Mouse (Mus musculus): ENCODE data around the gene Gpc2.

Gene Gpc2

DNA sequence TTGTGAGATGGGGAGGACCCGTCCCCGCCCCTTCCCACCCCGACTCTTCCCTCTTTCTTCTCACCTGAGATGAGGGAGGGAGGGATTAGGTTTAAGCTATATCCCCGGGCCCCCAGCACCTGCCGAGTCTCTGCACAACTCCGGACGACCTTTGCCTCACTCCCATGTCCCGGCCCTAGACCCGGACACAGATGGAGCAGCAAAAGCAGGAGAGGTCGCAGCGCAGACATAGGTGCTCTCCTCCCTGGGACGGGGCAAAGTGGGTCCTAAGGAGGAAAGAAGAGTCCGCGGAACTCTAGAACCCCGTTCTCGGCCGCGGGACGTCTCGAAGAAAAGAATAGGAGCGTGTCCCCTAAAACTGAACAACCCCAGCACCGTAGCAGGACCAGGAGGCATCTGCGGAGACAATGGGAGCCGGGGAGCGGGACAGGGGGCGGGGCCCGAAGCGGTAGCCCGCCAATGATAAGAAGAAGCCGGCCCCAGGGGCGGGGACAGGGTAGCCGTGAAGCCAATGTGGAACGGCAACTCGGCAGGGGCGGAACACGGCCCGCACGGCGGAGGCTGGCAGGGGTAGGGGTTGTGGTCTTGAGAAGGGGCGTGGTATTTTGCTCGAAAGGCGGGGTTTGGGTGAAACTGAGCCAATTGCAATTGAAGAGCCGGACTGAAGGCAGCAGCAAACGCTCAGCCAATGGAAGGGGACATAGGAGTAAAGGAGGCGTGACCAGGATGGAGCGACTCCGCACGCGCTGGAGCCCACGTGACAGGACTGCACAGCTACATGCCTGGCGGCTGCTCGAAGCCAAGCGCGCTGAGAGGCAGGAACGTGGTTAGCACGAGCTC, at the start of gene Gpc2, which contains the start of the genes Gm43720 and Stag3:
Gene Gpc2, minus strand, starts transcription at position 421 of the 840 bp plus-strand sequence.
Gene Gm43720, minus strand, starts transcription at position 374 of the 840 bp plus-strand sequence.
Gene Stag3, plus strand, starts transcription at position 656 of the 840 bp plus-strand sequence.
- in situ Hi-C loops (cut with MboI; ENCODE audit: unreplicated experiment in 2 of 2), result no loop called here

DNA sequence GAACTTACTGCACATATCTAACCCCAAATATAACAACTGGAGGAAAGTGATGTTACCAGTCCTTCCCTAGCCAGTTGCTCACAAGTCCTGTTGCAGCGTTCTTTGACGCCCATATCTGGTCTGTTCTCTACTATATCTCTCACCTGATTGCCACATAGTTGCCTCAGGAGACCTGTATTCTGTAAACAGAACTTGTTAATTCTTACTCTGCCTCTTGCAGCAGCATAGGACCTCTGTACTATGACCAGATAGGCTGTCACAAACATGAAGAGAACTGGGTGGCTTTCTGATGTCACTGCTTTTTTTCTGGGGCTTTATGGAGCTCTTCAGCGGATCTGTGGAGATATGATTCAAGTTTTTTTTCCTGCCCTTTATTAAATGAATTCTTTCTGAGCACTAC, 33.0 kb upstream of the Gpc2 start:
- in situ Hi-C loops (cut with MboI; ENCODE audit: unreplicated experiment in 2 of 2), result no loop called here

DNA sequence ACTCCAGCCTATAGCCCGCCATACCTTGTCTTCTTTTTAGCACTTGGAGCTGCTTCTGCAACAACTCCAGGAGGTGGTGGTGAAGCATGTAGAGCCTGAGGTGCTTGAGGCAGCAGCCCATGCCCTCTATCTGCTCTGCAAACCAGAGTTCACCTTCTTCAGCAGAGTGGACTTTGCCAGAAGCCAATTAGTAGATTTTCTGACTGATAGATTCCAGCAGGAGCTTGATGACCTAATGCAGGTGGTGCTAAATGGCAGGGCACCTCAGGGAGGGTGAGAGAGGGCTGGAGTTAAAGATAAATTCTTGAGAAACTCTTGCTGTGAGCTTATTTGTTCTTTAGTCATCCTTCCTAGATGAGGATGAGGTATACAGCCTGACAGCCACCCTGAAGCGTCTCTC, 19.8 kb upstream of the Gpc2 start:
- in situ Hi-C loops (cut with MboI; ENCODE audit: unreplicated experiment in 2 of 2), result loop anchor here in 1 of 2 experiments (10.0 kb wide), 1 partner anchor 155 kb away; no protein-coding TSS in a partner anchor

DNA sequence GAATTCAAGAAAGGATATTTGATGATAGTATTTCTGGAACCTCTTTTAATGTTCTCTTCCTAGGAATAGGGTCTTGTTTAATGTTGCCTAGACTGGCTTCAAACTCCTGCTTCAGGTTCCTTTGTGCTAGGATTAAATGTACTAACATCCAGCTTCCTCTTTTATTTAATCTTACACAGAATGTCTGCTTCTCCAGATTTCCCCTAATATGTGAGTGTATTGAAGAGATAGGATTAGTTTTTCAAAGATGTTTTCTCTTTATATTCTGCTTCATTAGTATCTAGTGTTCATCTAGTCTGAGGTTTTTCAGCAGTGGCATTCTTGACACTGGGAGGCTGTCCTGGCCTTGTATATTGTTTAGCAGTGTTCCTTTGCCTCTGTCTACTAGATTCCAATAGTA, 14.4 kb upstream of the Gpc2 start:
- in situ Hi-C loops (cut with MboI; ENCODE audit: unreplicated experiment in 2 of 2), result loop anchor here in 1 of 2 experiments (10.0 kb wide), 1 partner anchor 161 kb away; no protein-coding TSS in a partner anchor

DNA sequence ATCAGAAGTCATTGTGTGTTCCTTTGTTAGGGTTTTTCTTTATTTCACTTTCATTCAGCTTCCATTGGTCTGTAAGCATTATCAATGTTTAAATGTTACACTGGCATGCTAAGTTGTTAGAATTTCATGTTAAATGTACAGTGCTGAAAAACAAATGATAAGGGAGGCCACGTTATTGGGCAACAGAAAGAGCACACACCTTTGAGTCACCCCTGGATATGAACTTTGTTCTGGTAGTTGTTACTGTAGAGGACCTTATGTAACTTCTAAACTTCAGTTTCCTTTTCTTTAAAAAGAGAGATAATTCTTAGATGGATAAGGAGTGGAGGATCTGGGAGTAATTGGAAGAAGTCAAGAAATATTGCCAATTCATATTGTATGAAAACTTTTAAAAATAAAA, 11.8 kb upstream of the Gpc2 start:
- in situ Hi-C loops (cut with MboI; ENCODE audit: unreplicated experiment in 2 of 2), result loop anchor here in 1 of 2 experiments (10.0 kb wide), 1 partner anchor 163 kb away; no protein-coding TSS in a partner anchor

DNA sequence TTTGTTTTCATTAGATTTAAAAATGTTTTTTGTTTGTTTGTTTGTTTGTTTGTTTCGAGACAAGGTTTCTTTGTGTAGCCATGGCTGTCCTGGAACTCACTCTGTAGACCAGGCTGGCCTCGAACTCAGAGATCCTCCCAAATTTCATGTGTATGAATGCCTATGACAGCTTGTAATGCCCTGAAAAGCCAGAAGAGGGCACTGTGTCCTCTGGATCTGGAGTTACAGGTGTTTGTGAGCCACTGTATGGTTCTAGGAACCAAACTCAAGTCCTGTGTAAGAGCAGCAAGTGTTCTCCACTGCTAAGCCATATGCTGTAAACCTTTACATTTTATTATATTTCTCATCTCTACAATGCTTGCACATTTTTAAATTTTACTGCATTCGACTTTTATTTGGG, 8.1 kb upstream of the Gpc2 start:
- in situ Hi-C loops (cut with MboI; ENCODE audit: unreplicated experiment in 2 of 2), result no loop called here

DNA sequence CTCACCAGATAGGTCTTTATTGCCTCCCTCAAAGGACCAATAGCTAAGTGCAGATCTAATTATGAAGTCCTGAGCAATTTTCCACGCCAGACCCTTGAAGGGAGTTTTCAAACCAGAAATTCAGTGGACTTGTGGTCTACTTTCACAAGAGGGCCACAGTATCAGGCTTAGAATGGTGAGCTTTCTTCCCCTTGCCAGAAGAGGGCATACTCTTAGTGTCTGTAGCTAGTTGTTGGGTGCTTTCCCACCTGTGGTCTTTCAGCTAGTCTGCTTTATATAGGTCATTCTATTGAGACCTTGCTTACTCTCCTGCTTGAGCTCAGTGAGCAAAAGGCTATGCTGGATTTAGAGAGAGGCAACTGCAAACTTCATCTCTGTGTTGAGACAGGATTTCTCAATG, 3.7 kb upstream of the Gpc2 start:
- in situ Hi-C loops (cut with MboI; ENCODE audit: unreplicated experiment in 2 of 2), result no loop called here

DNA sequence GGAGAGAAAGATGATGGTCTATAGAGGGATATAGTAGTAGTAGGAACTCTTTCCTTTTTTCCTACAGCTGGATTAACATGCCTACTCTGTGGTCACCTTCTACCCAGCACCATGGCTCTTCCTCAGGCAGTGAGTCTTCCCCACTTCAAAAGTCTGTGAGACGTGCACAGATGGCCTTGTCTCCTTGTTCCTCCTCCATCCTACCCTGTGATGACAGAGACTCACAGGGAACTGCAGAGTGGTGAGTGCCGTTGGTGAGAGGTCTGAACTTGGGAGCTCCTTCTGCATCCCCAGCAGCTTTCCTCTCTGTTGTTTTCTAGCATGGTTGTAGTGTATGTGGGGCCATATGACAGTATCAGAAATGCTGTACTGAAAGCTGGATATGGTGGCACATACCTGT, 2.0 kb upstream of the Gpc2 start:
- in situ Hi-C loops (cut with MboI; ENCODE audit: unreplicated experiment in 2 of 2), result no loop called here

DNA sequence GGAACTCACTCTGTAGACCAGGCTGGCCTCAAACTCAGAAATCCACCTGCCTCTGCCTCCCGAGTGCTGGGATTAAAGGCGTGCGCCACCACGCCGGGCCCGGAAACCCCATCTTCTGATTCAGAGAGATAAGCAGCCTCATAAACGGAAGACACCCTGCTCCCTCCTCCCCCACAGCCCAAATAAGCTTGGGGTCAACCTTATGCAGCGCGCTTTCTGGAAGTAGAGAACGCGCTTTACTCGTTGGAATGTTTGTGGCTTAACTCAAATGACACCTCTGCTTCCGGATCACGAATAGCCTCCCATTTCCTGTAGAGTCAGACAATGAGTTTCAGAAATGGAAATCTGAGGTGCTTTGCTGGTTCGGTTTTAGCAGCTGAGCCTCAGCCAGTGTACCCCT, 1.0 kb upstream of the Gpc2 start:
- in situ Hi-C loops (cut with MboI; ENCODE audit: unreplicated experiment in 2 of 2), result no loop called here

DNA sequence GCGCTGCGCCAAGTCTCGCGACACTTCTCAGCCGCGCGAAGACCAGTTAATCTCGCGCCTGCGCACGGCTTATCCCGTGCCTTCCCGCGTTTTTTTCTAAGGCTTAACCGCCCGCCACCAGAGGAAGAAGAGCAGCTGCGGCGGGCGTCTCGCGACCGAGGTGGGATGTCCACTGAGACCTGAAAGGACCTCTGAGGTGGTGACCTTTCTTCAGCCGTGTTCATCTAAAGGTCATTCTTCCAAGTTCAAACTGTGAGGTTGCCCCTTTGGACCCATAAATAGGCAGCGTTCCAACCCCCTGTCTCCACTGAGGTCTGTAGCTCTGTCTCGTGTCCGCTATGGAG, 592 bp upstream of the Gpc2 start:
- in situ Hi-C loops (cut with MboI; ENCODE audit: unreplicated experiment in 2 of 2), result no loop called here

DNA sequence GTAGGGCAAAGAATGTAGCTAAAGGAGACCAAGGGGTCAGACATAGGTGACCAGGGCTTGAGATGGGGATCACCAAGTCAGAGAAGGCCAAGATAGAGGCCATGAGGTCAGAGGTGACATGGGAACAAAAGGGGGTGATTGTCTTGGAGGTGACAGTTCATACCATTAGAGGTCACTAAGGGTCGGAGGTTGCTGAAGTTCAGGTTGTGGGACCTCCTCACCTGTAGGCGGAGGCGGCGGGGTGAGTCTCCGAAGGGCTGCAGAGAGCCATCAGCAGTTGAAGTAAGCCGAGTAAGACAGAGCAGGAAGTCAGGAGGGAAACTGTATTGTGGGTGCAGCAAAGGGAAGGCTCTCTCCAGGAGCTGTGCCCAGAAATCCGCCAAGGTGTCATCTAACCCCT, 1.8 kb downstream of the Gpc2 start:
- in situ Hi-C loops (cut with MboI; ENCODE audit: unreplicated experiment in 2 of 2), result no loop called here

DNA sequence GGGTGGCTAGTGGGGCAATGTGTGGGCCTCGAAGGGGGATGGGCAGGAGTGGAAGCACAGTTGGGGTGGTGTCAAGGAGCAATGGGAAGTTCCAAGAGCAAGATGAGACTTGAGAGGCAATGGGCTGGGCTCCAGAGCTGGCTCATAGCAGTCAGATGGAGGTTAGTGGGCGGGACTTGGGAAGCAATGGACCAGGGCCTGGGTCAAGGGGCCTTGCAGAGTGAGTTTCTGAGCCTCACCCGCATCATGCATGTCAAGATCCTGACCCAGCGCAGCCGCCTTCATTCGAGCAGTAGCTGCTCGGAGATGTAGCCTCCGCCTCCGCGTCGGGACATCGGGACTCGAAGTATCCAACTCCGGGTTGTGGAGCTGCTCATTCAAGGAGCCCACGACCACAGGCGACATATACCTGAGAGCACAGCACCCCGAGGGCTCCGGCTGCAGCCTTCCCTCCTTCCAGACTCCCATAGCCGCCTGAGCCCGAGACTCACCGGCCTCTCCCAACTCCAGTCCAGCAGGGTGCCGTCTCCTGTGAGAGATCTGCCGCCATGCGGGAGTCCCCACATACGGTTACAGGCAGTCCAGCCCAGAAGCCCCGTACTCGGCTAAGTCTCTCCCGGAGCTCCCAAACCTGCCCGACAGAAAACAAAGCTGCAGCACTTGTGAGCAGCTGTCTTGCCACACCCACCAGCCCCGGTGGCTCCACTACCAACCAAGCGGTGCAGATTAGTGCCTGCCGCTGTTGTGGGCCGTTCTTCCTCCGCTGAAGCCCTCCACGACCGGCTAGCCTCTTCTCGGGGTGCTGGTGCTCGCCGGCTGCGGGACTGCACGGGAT, 4.4 kb downstream of the Gpc2 start:
- in situ Hi-C loops (cut with MboI; ENCODE audit: unreplicated experiment in 2 of 2), result no loop called here

DNA sequence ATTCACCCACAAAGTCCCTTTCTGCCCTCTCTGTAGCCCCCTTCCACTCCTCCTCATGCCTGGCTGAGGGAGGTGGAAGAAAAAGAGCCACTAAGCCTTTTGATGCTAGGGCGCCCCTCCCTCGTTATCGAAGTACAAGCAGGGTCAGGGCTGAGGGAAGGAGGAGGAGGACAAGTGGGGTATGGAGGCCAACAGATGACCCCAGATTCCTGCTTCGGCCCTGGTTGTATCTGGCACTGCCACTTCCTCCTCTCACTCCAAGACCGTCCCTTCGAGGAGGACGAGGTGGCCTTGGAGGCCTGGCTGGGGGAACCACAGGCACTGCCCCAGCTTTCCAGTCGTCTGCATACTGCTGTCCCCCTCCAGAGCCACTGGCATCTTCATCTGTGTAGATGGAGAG, 5.6 kb downstream of the Gpc2 start:
- in situ Hi-C loops (cut with MboI; ENCODE audit: unreplicated experiment in 2 of 2), result no loop called here

DNA sequence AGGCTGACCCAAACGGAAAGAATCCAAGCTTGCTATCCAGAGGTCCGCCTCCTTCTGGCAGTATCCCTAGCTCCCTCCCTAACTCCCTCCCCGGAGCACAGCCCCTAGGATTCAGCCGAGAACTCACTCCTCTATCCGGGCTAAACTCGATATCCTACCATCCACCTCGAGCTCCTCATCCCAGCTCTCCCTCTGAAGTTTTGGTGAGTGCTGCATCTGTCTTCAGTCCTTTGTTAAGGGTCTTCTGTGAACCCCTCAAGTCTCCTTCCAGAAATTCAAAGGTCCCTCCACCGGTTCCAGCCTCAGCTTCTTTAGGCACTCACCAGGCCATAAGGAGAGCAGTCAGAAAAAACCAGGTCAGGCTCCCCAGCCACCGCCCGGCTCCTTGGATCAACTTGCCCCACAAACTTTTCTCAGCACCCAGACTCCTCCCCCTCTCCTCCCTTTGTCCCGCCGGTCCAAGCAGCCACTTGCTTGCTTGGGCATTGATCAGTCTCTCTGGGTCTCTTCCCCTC, 7.3 kb downstream of the Gpc2 start, which contains the start of gene Gal3st4:
Gene Gal3st4, minus strand, starts transcription at position 432 of the 515 bp plus-strand sequence.
- in situ Hi-C loops (cut with MboI; ENCODE audit: unreplicated experiment in 2 of 2), result no loop called here

DNA sequence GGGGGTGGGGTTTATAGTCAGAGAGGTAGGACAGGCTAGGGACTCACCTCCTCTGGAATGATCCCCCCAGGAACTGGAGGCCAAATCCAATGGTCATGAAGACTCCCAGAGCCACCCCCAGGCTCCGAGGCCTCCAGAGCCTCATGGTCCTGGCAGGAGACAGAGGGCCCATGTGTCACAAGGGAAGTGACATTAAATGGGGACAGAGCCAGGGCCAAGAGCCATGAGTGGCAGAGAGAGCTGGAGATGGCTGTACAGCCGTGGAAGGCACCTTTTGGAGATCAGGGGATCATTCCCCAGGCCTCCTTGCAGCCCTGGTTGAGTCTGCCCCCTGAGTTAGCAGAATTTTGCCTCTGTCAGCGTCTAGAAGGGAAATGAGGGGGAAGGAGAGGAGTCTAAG, 8.6 kb downstream of the Gpc2 start:
- in situ Hi-C loops (cut with MboI; ENCODE audit: unreplicated experiment in 2 of 2), result no loop called here

DNA sequence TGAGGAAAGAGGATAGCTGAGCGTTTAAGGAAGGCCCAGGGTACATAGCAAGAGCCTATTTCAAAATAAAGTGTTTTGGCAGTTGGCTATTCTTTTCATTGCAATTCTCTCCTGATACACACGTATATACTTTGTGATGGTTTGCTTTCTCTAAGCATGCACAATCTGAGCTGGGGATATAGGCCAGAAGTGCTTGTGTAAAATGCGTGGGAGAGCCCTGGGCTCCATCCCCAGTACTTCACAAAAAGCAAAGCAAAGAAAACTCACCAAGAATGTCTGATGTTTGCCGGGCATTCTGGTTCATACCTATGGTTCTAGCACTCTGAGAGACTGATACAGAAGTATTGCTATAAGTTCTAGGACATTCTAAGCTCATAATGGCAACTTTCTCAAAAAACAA, 10.8 kb downstream of the Gpc2 start:
- in situ Hi-C loops (cut with MboI; ENCODE audit: unreplicated experiment in 2 of 2), result no loop called here

DNA sequence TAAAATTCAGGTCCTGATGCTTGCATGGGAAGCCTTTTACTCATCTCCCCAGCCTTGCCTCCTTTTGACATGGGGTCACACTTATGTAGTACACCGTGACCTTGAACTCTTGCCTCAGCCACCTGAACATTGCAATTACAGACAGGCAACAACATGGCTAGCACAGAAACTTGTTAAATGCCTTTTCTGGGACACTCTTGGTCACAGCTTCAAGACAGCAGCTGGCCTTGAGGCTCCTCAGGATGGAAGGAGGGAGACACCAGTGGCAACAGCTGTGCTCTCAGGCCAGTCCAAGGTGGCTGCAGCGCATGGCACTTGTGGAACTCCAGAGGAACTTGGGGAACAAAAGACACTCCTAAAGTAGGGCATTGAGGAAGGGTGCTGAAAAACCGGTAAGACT, 12.7 kb downstream of the Gpc2 start:
- in situ Hi-C loops (cut with MboI; ENCODE audit: unreplicated experiment in 2 of 2), result no loop called here

DNA sequence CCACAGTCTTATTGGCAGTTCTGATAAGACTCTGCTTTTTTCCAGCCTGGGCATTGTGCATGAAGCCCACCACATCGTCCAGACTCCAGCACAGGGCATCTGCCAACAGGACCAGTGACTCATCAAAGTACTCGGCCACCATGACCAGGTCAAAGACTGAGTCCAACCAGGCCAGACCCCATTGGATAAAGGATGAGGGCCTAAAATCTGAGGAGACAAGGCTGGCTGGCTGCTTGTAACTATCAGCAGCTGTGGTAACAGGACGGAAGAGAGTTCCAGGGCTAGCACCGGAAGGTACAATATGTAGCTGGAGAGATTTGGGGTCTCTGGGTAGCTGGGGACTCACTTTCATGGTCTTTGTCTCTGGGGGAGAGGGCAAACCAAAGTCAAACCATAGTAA, 14.1 kb downstream of the Gpc2 start:
- in situ Hi-C loops (cut with MboI; ENCODE audit: unreplicated experiment in 2 of 2), result no loop called here

DNA sequence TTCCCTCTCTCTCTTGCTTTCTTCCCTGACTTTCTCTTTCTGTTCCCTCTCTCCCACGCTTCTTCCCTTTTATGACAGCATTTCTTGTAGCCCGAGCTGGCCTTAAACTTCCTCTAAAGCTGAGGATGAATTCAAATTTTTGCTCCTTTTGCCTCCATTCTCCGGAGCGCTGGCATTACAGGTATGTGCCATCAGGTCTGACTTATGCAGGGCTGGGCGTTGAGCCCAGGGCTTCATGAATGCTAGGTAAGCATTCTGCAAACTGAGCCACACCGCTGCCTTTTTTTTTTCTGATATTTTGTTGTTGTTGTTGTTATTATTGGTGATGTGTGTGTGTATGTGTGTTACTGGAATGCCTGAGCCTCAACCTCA, 15.6 kb downstream of the Gpc2 start:
- in situ Hi-C loops (cut with MboI; ENCODE audit: unreplicated experiment in 2 of 2), result no loop called here

DNA sequence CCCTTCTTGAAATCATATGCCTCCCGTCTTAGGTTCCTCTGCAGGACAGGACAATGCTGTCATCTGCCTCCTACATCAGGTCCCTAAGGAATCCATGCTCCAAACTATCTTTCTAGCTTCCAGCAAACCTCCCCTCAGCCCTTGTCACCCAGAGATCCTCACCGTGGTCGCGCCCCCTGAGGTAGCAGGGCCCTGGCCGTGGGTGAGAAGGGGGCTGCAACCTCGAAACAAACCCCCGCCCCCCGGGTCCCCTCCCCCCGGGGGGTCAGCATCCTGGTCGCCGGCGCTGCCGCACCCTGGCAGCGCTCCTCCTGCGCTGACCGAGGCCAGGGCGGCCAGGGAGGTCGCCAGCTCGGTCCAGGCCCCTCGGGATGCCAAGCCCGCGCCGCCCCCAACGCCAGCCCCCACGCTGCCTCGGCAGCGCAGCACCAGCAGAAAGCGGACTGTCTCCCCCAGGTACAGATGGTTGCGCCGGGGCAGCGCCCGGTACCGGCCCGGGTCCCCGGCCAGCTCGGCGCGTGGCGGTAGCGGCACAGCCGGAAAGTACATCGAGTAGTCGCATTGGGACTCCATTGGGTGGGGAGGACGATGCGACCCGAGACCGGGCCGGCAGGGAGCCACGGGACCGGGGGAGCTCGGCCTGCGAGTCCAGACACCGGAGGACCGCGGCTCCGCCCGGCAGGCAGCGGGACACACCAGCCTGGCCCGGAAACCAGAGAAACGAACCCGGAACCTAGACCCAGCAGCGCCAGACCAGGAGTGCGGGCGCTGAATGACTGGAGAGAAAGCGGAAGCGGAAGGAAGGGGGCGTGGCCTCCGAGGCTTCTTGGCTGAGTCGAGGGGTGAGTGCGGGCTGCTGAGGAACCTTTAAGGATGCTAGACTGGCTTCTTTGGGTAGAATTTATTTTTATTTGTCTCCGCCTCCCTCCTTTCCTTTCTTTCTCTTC, 16.3 kb downstream of the Gpc2 start, which contains the start of gene BC037034:
Gene BC037034, minus strand, starts transcription at position 774 of the 947 bp plus-strand sequence.
- in situ Hi-C loops (cut with MboI; ENCODE audit: unreplicated experiment in 2 of 2), result no loop called here
